8 mouse cellular contexts compared by ENCODE assay signal in the genomic region with DNA sequence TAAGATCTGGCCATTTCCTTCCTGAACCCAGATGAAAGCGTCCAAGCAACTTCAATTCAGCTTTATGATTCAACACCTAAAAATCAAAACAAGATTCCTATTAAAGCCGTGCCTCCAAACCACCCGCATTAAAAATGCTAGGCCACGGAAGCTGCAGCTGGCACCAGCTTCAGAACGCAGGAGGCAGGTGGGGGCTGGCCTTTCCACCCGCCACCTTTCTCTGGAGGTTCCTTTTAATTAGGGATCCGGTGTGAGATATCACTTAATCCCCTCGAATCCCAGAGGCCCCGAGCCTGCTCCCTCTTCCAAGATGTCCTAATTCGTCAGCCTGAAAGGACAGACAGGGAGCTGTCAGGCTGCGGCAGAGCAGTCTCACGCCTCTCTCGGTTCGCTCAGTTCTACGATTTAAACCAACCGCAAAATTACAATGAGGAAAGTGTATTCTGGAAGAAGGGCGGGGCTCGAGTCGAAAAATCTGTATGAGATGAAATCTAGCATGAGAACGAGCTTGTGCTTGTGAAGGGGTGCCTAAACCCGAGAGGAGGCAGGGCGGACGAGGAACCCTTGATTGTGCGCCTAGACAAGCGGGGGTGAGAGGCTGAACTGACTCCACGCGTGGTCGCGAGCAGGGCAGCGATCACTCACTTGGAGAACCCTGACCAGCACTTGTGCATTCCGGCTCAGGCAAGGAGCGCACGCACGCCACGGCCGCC. TPM values are rescaled to one million over a fixed set of nuclear protein-coding genes. Genes with fewer than 3 reads are reported as not detected.
DNase-seq lines count a peak whose midpoint lies in the region; ATAC-seq and TF ChIP-seq lines count a peak whose summit lies in the region.

No protein-coding gene starts in this region.

- H3ac ChIP-seq in C2C12 (ENCODE audit: control insufficient read depth, insufficient read length, low read depth), result peak overlapping the region; percentile 84

- H3K36me3 ChIP-seq in heart, embryonic 12.5 days, result no peaks in the 10 kb centered on the region
- no peaks in the 10 kb centered on the region for H3K36me3 ChIP-seq in C2C12 (ENCODE audit: control insufficient read depth, insufficient read depth)
- no peaks in the 10 kb centered on the region for H3K36me3 ChIP-seq in embryonic facial prominence, embryonic 10.5 days (replicated peaks)
- no peaks in the 10 kb centered on the region for H3K36me3 ChIP-seq in intestine, embryonic 16.5 days (ENCODE audit: control insufficient read depth, insufficient read depth, low read length)
- no peaks in the 10 kb centered on the region for H3K36me3 ChIP-seq in neural tube, embryonic 15.5 days

- intact Hi-C loops in heart, postnatal 25 days (cut with DNase I), result loop anchor here (5.0 kb wide), 2 partner anchors 189 to 249 kb away; no protein-coding TSS in a partner anchor

- H3K79me3 ChIP-seq in C2C12 (ENCODE audit: low read depth), result no peaks in the 10 kb centered on the region

- no peak overlapping the region for H3K27ac ChIP-seq in heart, embryonic 12.5 days (ENCODE audit: poor library complexity, severe bottlenecking)
- peak overlapping the region; percentile 80; the same call in 1 of the 2 replicates for H3K27ac ChIP-seq in embryonic facial prominence, embryonic 10.5 days (replicated peaks)
- H3K27ac ChIP-seq in intestine, embryonic 16.5 days (ENCODE audit: low read length), result no peak overlapping the region; the same call in 1 of the 2 replicates
- no peak overlapping the region for H3K27ac ChIP-seq in neural tube, embryonic 15.5 days (replicated peaks)

- H3K4me2 ChIP-seq in heart, embryonic 12.5 days, result peak overlapping the region; percentile 92
- H3K4me2 ChIP-seq in intestine, embryonic 16.5 days (ENCODE audit: low read depth, low read length), result peak overlapping the region; percentile 84
- H3K4me2 ChIP-seq in neural tube, embryonic 15.5 days, result peak overlapping the region; percentile 99

- peaks cover 22% of the 10 kb centered on the region for H3K4me1 ChIP-seq in heart, embryonic 12.5 days (replicated peaks)
- peaks cover 35% of the 10 kb centered on the region for H3K4me1 ChIP-seq in embryonic facial prominence, embryonic 10.5 days
- H3K4me1 ChIP-seq in intestine, embryonic 16.5 days (ENCODE audit: control insufficient read depth, insufficient read depth, low read length), result peaks cover 11% of the 10 kb centered on the region
- H3K4me1 ChIP-seq in neural tube, embryonic 15.5 days, result peaks cover 27% of the 10 kb centered on the region

- no peaks in the 10 kb centered on the region for H3K9me3 ChIP-seq in heart, embryonic 12.5 days (replicated peaks)
- no peaks in the 10 kb centered on the region for H3K9me3 ChIP-seq in embryonic facial prominence, embryonic 10.5 days
- H3K9me3 ChIP-seq in intestine, embryonic 16.5 days (ENCODE audit: control insufficient read depth, low read length), result no peaks in the 10 kb centered on the region
- H3K9me3 ChIP-seq in neural tube, embryonic 15.5 days (replicated peaks), result no peaks in the 10 kb centered on the region

- 4% methylated on average over 36 of the region's 36 CpGs for WGBS in heart, embryonic 12.5 days
- 2% methylated on average over 36 of the region's 36 CpGs for WGBS in embryonic facial prominence, embryonic 10.5 days
- 4% methylated on average over 36 of the region's 36 CpGs for WGBS in intestine, embryonic 16.5 days
- 3% methylated on average over 36 of the region's 36 CpGs for WGBS in neural tube, embryonic 15.5 days

- ATAC-seq in heart, embryonic 12.5 days (ENCODE audit: insufficient number of reproducible peaks, low FRiP score), result no peak
- no peak for ATAC-seq in intestine, embryonic 16.5 days
- peak; percentile 42 for ATAC-seq in neural tube, embryonic 15.5 days (ENCODE audit: low FRiP score)

- no peaks in the 10 kb centered on the region for H3K79me2 ChIP-seq in C2C12 (ENCODE audit: control insufficient read depth, insufficient read depth)

- DNase-seq in heart, postnatal 25 days (ENCODE audit: low spot score), result no peak
- DNase-seq in embryonic facial prominence, embryonic 10.5 days (ENCODE audit: low spot score), result no peak
- DNase-seq in adrenal gland, postnatal 4 days (ENCODE audit: low spot score in 2 of 2), result no peak
- DNase-seq in urinary bladder, postnatal 4 days (ENCODE audit: low spot score in 2 of 2), result no peak

- H3K9ac ChIP-seq in heart, embryonic 12.5 days, result peak overlapping the region; percentile 74
- H3K9ac ChIP-seq in intestine, embryonic 16.5 days (ENCODE audit: low read depth, low read length), result peak overlapping the region; percentile 77
- H3K9ac ChIP-seq in neural tube, embryonic 15.5 days (replicated peaks), result peak overlapping the region; percentile 45

- TF ChIP-seq CTCF in C2C12 (IDR thresholded peaks at IDR 0.05; ENCODE audit: control insufficient read depth, insufficient read depth, insufficient read length), result no peak

- H3K27me3 ChIP-seq in heart, embryonic 12.5 days (replicated peaks), result peaks cover 33% of the 10 kb centered on the region
- no peaks in the 10 kb centered on the region for H3K27me3 ChIP-seq in C2C12 (ENCODE audit: control insufficient read depth, insufficient read depth, insufficient read length)
- H3K27me3 ChIP-seq in embryonic facial prominence, embryonic 10.5 days (replicated peaks; ENCODE audit: low read depth, poor library complexity, severe bottlenecking), result peaks cover 71% of the 10 kb centered on the region
- H3K27me3 ChIP-seq in intestine, embryonic 16.5 days (replicated peaks; ENCODE audit: control insufficient read depth, insufficient read depth, low read length), result no peaks in the 10 kb centered on the region
- peaks cover 35% of the 10 kb centered on the region for H3K27me3 ChIP-seq in neural tube, embryonic 15.5 days (replicated peaks)

- peak overlapping the region; percentile 64 for H3K4me3 ChIP-seq in heart, embryonic 12.5 days
- H3K4me3 ChIP-seq in C2C12 (ENCODE audit: insufficient read depth, poor library complexity, severe bottlenecking), result peak overlapping the region; percentile 37
- H3K4me3 ChIP-seq in embryonic facial prominence, embryonic 10.5 days, result peak overlapping the region; percentile 73
- peak overlapping the region; percentile 63 for H3K4me3 ChIP-seq in intestine, embryonic 16.5 days (ENCODE audit: low read length)
- peak overlapping the region; percentile 67 for H3K4me3 ChIP-seq in neural tube, embryonic 15.5 days (replicated peaks)

TF ChIP-seq in C2C12, 6 proteins besides CTCF, POLR2A, EP300 and RAD21:
- TF ChIP-seq CEBPB (IDR thresholded peaks at IDR 0.05; ENCODE audit: low read depth), result no peak
- TF ChIP-seq FOSL1 (IDR thresholded peaks at IDR 0.05; ENCODE audit: insufficient read depth, low read length, poor library complexity, severe bottlenecking), result no peak
- TF ChIP-seq USF1 (IDR thresholded peaks at IDR 0.05; ENCODE audit: low read depth), result no peak
- TF ChIP-seq MYOD1 (IDR thresholded peaks at IDR 0.05; ENCODE audit: control insufficient read depth, insufficient read length, low read depth), result no peak
- no peak for TF ChIP-seq MAX (IDR thresholded peaks at IDR 0.05)
- no peak for TF ChIP-seq MYOG (IDR thresholded peaks at IDR 0.05; ENCODE audit: control insufficient read depth, extremely low read depth, insufficient read length)

RNA-seq across cellular contexts. Expression of a gene that starts 1.5 kb away (rescaled TPM):
- polyA plus RNA-seq in heart, embryonic 12.5 days (2016; fragmentation: Nextera tagmentation; extraction: Ambion mirVana), result 3.7 and 3.8 TPM in 2 replicates
- 10 to 100 TPM; 15.0 to 26.0 TPM for total RNA-seq in heart, postnatal 25 days (2021)
- 15.7 TPM for polyA plus RNA-seq in C2C12 (2012; fragmentation: generic; extraction: Trizol)
- 1.5 and 2.1 TPM in 2 replicates for polyA plus RNA-seq in embryonic facial prominence, embryonic 10.5 days (2016; fragmentation: Nextera tagmentation; extraction: Ambion mirVana)
- 9.4 and 9.7 TPM in 2 replicates for polyA plus RNA-seq in intestine, embryonic 16.5 days (2015; fragmentation: Nextera tagmentation; extraction: Ambion mirVana)
- 1.2 and 2.8 TPM in 2 replicates for polyA plus RNA-seq in neural tube, embryonic 15.5 days (2015; fragmentation: Nextera tagmentation; extraction: Ambion mirVana)
- 1 to 10 TPM; 2.0 to 2.5 TPM for total RNA-seq in adrenal gland, postnatal 4 days (2021)
